Mouse (Mus musculus): ENCODE data around the gene Cotl1. TPM values are rescaled to one million over a fixed set of nuclear protein-coding genes. Genes with fewer than 3 reads are reported as not detected.

Gene Cotl1
- polyA plus RNA-seq, 1 experiment from 2014 or later, result 53.2 TPM

GRCm38 (mm10) chr8:119836831-119837230 lies 3.5 kb downstream of the Cotl1 start:
- Histone ChIP-seq H3K27me3 (ENCODE audit: low read depth, poor library complexity, severe bottlenecking) (peaks cover 5% of the 10 kb centered on the region; the same call in 1 of the 2 replicates), H3K27ac (no peak overlapping the region), H3K36me3 (no peaks in the 10 kb centered on the region), H3K9me3 (replicated peaks) (no peaks in the 10 kb centered on the region), H3K4me3 (no peak overlapping the region), H3K4me1 (peaks cover 66% of the 10 kb centered on the region)
- DNase-seq (ENCODE audit: low spot score), result no peak
- 90% methylated on average over 4 of the region's 4 CpGs for WGBS

- Histone ChIP-seq H3K27me3 (ENCODE audit: low read depth, poor library complexity, severe bottlenecking) (no peaks in the 10 kb centered on the region), H3K4me1 (peaks cover 74% of the 10 kb centered on the region), H3K9me3 (replicated peaks) (no peaks in the 10 kb centered on the region), H3K36me3 (no peaks in the 10 kb centered on the region), H3K27ac (no peak overlapping the region), H3K4me3 (no peak overlapping the region)
- WGBS, result 91% methylated on average over 5 of the region's 5 CpGs
- no peak for DNase-seq (ENCODE audit: low spot score)
Observed at GRCm38 (mm10) chr8:119835270-119835669, 5.1 kb downstream of the Cotl1 start.

- Histone ChIP-seq H3K27me3 (ENCODE audit: low read depth, poor library complexity, severe bottlenecking) (no peaks in the 10 kb centered on the region), H3K4me3 (no peak overlapping the region), H3K9me3 (replicated peaks) (no peaks in the 10 kb centered on the region), H3K27ac (no peak overlapping the region), H3K4me1 (peaks cover 75% of the 10 kb centered on the region), H3K36me3 (no peaks in the 10 kb centered on the region)
- WGBS, result 91% methylated on average over 6 of the region's 6 CpGs
- DNase-seq (ENCODE audit: low spot score), result no peak
Observed at GRCm38 (mm10) chr8:119834676-119835075, 5.7 kb downstream of the Cotl1 start.

GRCm38 (mm10) chr8:119832931-119833330 lies 7.4 kb downstream of the Cotl1 start:
- H3K27ac ChIP-seq, result peak overlapping the region; percentile 83
- peaks cover 73% of the 10 kb centered on the region for H3K4me1 ChIP-seq
- no peaks in the 10 kb centered on the region for H3K36me3 ChIP-seq
- 9% methylated on average over 5 of the region's 5 CpGs for WGBS
- no peak for DNase-seq (ENCODE audit: low spot score)
- no peaks in the 10 kb centered on the region for H3K9me3 ChIP-seq (replicated peaks)
- H3K27me3 ChIP-seq (ENCODE audit: low read depth, poor library complexity, severe bottlenecking), result no peaks in the 10 kb centered on the region
- no peak overlapping the region for H3K4me3 ChIP-seq

- 71% methylated on average over 7 of the region's 7 CpGs for WGBS
- H3K4me1 ChIP-seq, result peaks cover 71% of the 10 kb centered on the region
- H3K9me3 ChIP-seq (replicated peaks), result no peaks in the 10 kb centered on the region
- DNase-seq (ENCODE audit: low spot score), result no peak
- no peaks in the 10 kb centered on the region for H3K27me3 ChIP-seq (ENCODE audit: low read depth, poor library complexity, severe bottlenecking)
- H3K4me3 ChIP-seq, result no peak overlapping the region
- H3K27ac ChIP-seq, result peak overlapping the region; percentile 83
- no peaks in the 10 kb centered on the region for H3K36me3 ChIP-seq
Observed at GRCm38 (mm10) chr8:119832101-119832617, 8.2 kb downstream of the Cotl1 start.

GRCm38 (mm10) chr8:119831336-119831995 lies 8.9 kb downstream of the Cotl1 start:
- peak; percentile 69 for DNase-seq (ENCODE audit: low spot score)
- WGBS, result 46% methylated on average over 20 of the region's 20 CpGs

GRCm38 (mm10) chr8:119830589-119830988 lies 9.8 kb downstream of the Cotl1 start:
- H3K36me3 ChIP-seq, result no peaks in the 10 kb centered on the region
- no peaks in the 10 kb centered on the region for H3K27me3 ChIP-seq (ENCODE audit: low read depth, poor library complexity, severe bottlenecking)
- no peaks in the 10 kb centered on the region for H3K9me3 ChIP-seq (replicated peaks)
- no peak for DNase-seq (ENCODE audit: low spot score)
- H3K4me3 ChIP-seq, result no peak overlapping the region
- WGBS, result 63% methylated on average over 7 of the region's 7 CpGs
- peak overlapping the region; percentile 83 for H3K27ac ChIP-seq
- H3K4me1 ChIP-seq, result peaks cover 75% of the 10 kb centered on the region

More at GRCm38 (mm10) chr8:119831336-119831995, 8.9 kb downstream of the Cotl1 start:
- Histone ChIP-seq H3K27ac (peak overlapping the region; percentile 83), H3K4me1 (peaks cover 73% of the 10 kb centered on the region), H3K36me3 (no peaks in the 10 kb centered on the region), H3K4me3 (peak overlapping the region; percentile 6; the same call in 1 of the 2 replicates), H3K9me3 (replicated peaks) (no peaks in the 10 kb centered on the region), H3K27me3 (ENCODE audit: low read depth, poor library complexity, severe bottlenecking) (no peaks in the 10 kb centered on the region)

- peak overlapping the region; percentile 69 for H3K27ac ChIP-seq
- H3K4me1 ChIP-seq, result peaks cover 75% of the 10 kb centered on the region
- peak; percentile 45 for DNase-seq (ENCODE audit: low spot score)
- no peaks in the 10 kb centered on the region for H3K9me3 ChIP-seq (replicated peaks)
- H3K27me3 ChIP-seq (ENCODE audit: low read depth, poor library complexity, severe bottlenecking), result no peaks in the 10 kb centered on the region
- H3K36me3 ChIP-seq, result no peaks in the 10 kb centered on the region
- peak overlapping the region; percentile 14; the same call in 1 of the 2 replicates for H3K4me3 ChIP-seq
- 44% methylated on average over 16 of the region's 16 CpGs for WGBS
Observed at GRCm38 (mm10) chr8:119829870-119830580, 10.3 kb downstream of the Cotl1 start.

GRCm38 (mm10) chr8:119829420-119829819 lies 10.9 kb downstream of the Cotl1 start:
- Histone ChIP-seq H3K36me3 (no peaks in the 10 kb centered on the region), H3K27ac (0 out of 2 replicates have a peak overlapping the region, but pooled peaks have one; percentile 69), H3K9me3 (replicated peaks) (no peaks in the 10 kb centered on the region), H3K4me3 (no peak overlapping the region), H3K4me1 (peaks cover 79% of the 10 kb centered on the region), H3K27me3 (ENCODE audit: low read depth, poor library complexity, severe bottlenecking) (no peaks in the 10 kb centered on the region)
- DNase-seq (ENCODE audit: low spot score), result no peak
- 78% methylated on average over 13 of the region's 13 CpGs for WGBS

- DNase-seq (ENCODE audit: low spot score), result no peak
- Histone ChIP-seq H3K4me3 (no peak overlapping the region), H3K36me3 (no peaks in the 10 kb centered on the region), H3K4me1 (peaks cover 80% of the 10 kb centered on the region), H3K9me3 (replicated peaks) (no peaks in the 10 kb centered on the region), H3K27ac (no peak overlapping the region; the same call in 1 of the 2 replicates), H3K27me3 (ENCODE audit: low read depth, poor library complexity, severe bottlenecking) (no peaks in the 10 kb centered on the region)
- 81% methylated on average over 10 of the region's 10 CpGs for WGBS
Observed at GRCm38 (mm10) chr8:119829015-119829414, 11.3 kb downstream of the Cotl1 start.

- Histone ChIP-seq H3K4me1 (peaks cover 70% of the 10 kb centered on the region), H3K27me3 (ENCODE audit: low read depth, poor library complexity, severe bottlenecking) (no peaks in the 10 kb centered on the region), H3K27ac (no peak overlapping the region), H3K36me3 (no peaks in the 10 kb centered on the region; the same call in 1 of the 2 replicates), H3K4me3 (no peak overlapping the region), H3K9me3 (replicated peaks) (no peaks in the 10 kb centered on the region)
- WGBS, result 58% methylated on average over 4 of the region's 4 CpGs
- no peak for DNase-seq (ENCODE audit: low spot score)
Observed at GRCm38 (mm10) chr8:119827721-119828153, 12.6 kb downstream of the Cotl1 start.

- peaks cover 62% of the 10 kb centered on the region for H3K4me1 ChIP-seq
- H3K9me3 ChIP-seq (replicated peaks), result no peaks in the 10 kb centered on the region
- no peak overlapping the region for H3K4me3 ChIP-seq
- no peak overlapping the region for H3K27ac ChIP-seq
- DNase-seq (ENCODE audit: low spot score), result no peak
- no peaks in the 10 kb centered on the region for H3K27me3 ChIP-seq (ENCODE audit: low read depth, poor library complexity, severe bottlenecking)
- 66% methylated on average over 5 of the region's 5 CpGs for WGBS
- peaks cover 7% of the 10 kb centered on the region for H3K36me3 ChIP-seq
Observed at GRCm38 (mm10) chr8:119826982-119827381, 13.4 kb downstream of the Cotl1 start.

Measured in limb, embryonic 10.5 days (tissue).